Mouse (Mus musculus) CH12.LX (cell line): Measurements from ENCODE around the gene Opn4. TPM values are rescaled to one million over a fixed set of nuclear protein-coding genes. Genes with fewer than 3 reads are reported as not detected.

Experiments used
- DNase-seq: peaks from one replicate; pipeline ENCODE4 v3.0.0-alpha.2; 2013; ENCODE audit errors: extremely low read depth
- H3K27ac ChIP-seq: 2 replicates; pipeline ENCODE4 v1.5.1; 2012; ENCODE audit warnings: low read depth, mild to moderate bottlenecking, control low read depth, moderate library complexity; ENCODE audit not compliant: insufficient read depth
- H3K27me3 ChIP-seq: replicated peaks from 2 replicates; pipeline ENCODE3; 2012; ENCODE audit warnings: inconsistent platforms
- H3K36me3 ChIP-seq, 2 experiments: replicated peaks in 1 of 2; 2 replicates each; pipeline versions ENCODE3 to v1.6.1; 2012; ENCODE audit warnings: inconsistent platforms in 1 of 2, low read length in 1 of 2, mild to moderate bottlenecking in 1 of 2, mixed read lengths in 1 of 2, moderate library complexity in 1 of 2; ENCODE audit not compliant: control insufficient read depth in 1 of 2, insufficient read depth in 1 of 2
- H3K4me1 ChIP-seq, 2 experiments: 2 replicates each; pipeline ENCODE4 v1.6.1; 2012; ENCODE audit warnings: inconsistent platforms in 1 of 2, moderate library complexity in 1 of 2; ENCODE audit not compliant: insufficient read depth in 2 of 2, control insufficient read depth in 1 of 2
- H3K4me2 ChIP-seq: 2 replicates; pipeline ENCODE4 v1.6.1; 2012; ENCODE audit warnings: low read depth, mild to moderate bottlenecking, control low read depth; ENCODE audit not compliant: poor library complexity, insufficient read depth, severe bottlenecking
- H3K4me3 ChIP-seq, 3 experiments: fragments of 150-350 bp in 1 of 3; sonication (generic) in 1 of 3; replicated peaks in 1 of 3; 2 replicates each; pipeline versions ENCODE3 to v1.5.1; 2011 to 2012; ENCODE audit warnings: low read depth in 2 of 3, low read length in 2 of 3, mild to moderate bottlenecking in 2 of 3, moderate library complexity in 2 of 3, control low read depth in 1 of 3, improper control_type of control experiment in 1 of 3, inconsistent platforms in 1 of 3, mixed read lengths in 1 of 3; ENCODE audit not compliant: poor library complexity in 1 of 3
- H3K79me2 ChIP-seq: replicated peaks from 2 replicates; pipeline ENCODE4 v1.6.1; 2012; ENCODE audit warnings: mild to moderate bottlenecking, moderate library complexity; ENCODE audit not compliant: control insufficient read depth, poor library complexity, insufficient read depth, severe bottlenecking; ENCODE audit errors: extremely low read depth
- H3K9ac ChIP-seq: 2 replicates; pipeline ENCODE4 v1.6.1; 2012; ENCODE audit warnings: low read depth, mild to moderate bottlenecking, control low read depth, moderate library complexity; ENCODE audit not compliant: insufficient read depth
- H3K9me3 ChIP-seq: replicated peaks from 2 replicates; pipeline ENCODE3; 2012; ENCODE audit warnings: low read length, inconsistent platforms, mixed read lengths
- CHD1 ChIP-seq: IDR thresholded peaks from 2 replicates; pipeline ENCODE4 v1.6.1; 2012; ENCODE audit warnings: low read depth, low read length, improper control_type of control experiment, inconsistent platforms
- CTCF ChIP-seq, 2 experiments: IDR thresholded peaks in 1 of 2; conservative IDR thresholded peaks in 1 of 2; 2 replicates each; pipeline ENCODE4 v1.5.1; 2011 to 2012; ENCODE audit warnings: low read depth in 2 of 2, low read length in 2 of 2, improper control_type of control experiment in 1 of 2, inconsistent platforms in 1 of 2, mild to moderate bottlenecking in 1 of 2, moderate library complexity in 1 of 2
- ELF1 ChIP-seq: IDR thresholded peaks from 2 replicates; pipeline ENCODE4 v1.6.1; 2014; ENCODE audit warnings: low read depth, mild to moderate bottlenecking, inconsistent platforms, low read length, improper control_type of control experiment
- EP300 ChIP-seq: IDR thresholded peaks from 2 replicates; pipeline ENCODE4 v1.6.1; 2011; ENCODE audit warnings: low read length, improper control_type of control experiment
- GABPA ChIP-seq: IDR thresholded peaks from 2 replicates; pipeline ENCODE4 v1.6.1; 2012; ENCODE audit warnings: low read depth, low read length, improper control_type of control experiment, inconsistent platforms; ENCODE audit not compliant: insufficient replicate concordance
- HCFC1 ChIP-seq: IDR thresholded peaks from 2 replicates; pipeline ENCODE4 v1.6.1; 2012; ENCODE audit warnings: low read depth, mild to moderate bottlenecking, inconsistent platforms, low read length, improper control_type of control experiment
- IRF4 ChIP-seq: IDR thresholded peaks from 2 replicates; pipeline ENCODE4 v1.6.1; 2014; ENCODE audit warnings: low read depth, mild to moderate bottlenecking, inconsistent platforms, low read length, improper control_type of control experiment
- KAT2A ChIP-seq: IDR thresholded peaks from 2 replicates; pipeline ENCODE4 v1.6.1; 2012; ENCODE audit warnings: low read length, improper control_type of control experiment, inconsistent platforms; ENCODE audit not compliant: insufficient replicate concordance
- MAFK ChIP-seq: IDR thresholded peaks from 2 replicates; pipeline ENCODE4 v1.6.1; 2011; ENCODE audit warnings: low read length, improper control_type of control experiment; ENCODE audit not compliant: insufficient replicate concordance
- MAX ChIP-seq: IDR thresholded peaks from 2 replicates; pipeline ENCODE4 v1.6.1; 2011; ENCODE audit warnings: low read length, improper control_type of control experiment
- MEF2A ChIP-seq: IDR thresholded peaks from 2 replicates; pipeline ENCODE4 v1.6.1; 2014; ENCODE audit warnings: low read depth, mild to moderate bottlenecking, inconsistent platforms, low read length, improper control_type of control experiment, borderline replicate concordance
- NRF1 ChIP-seq: IDR thresholded peaks from 2 replicates; pipeline ENCODE4 v1.6.1; 2014; ENCODE audit warnings: low read depth, mild to moderate bottlenecking, inconsistent platforms, low read length, improper control_type of control experiment, moderate library complexity
- SIN3A ChIP-seq: IDR thresholded peaks from 2 replicates; pipeline ENCODE4 v1.6.1; 2012; ENCODE audit warnings: low read length, improper control_type of control experiment, inconsistent platforms
- TCF12 ChIP-seq: IDR thresholded peaks from 2 replicates; pipeline ENCODE4 v1.6.1; 2014; ENCODE audit warnings: low read depth, mild to moderate bottlenecking, inconsistent platforms, low read length, improper control_type of control experiment
- UBTF ChIP-seq: IDR thresholded peaks from 2 replicates; pipeline ENCODE4 v1.6.1; 2012; ENCODE audit warnings: low read depth, mild to moderate bottlenecking, inconsistent platforms, low read length, improper control_type of control experiment, moderate library complexity
- ZC3H11A ChIP-seq: IDR thresholded peaks from 2 replicates; pipeline ENCODE4 v1.6.1; 2012; ENCODE audit warnings: low read depth, mild to moderate bottlenecking, inconsistent platforms, low read length, improper control_type of control experiment
- ZMIZ1 ChIP-seq: IDR thresholded peaks from 2 replicates; pipeline ENCODE4 v1.6.1; 2012; ENCODE audit warnings: low read depth, mild to moderate bottlenecking, inconsistent platforms, low read length, improper control_type of control experiment
- ZNF384 ChIP-seq: IDR thresholded peaks from 2 replicates; pipeline ENCODE4 v1.6.1; 2012; ENCODE audit warnings: low read depth, low read length, improper control_type of control experiment, inconsistent platforms
- dilution Hi-C: fragments of 300-500 bp; cut with MboI; formaldehyde crosslinking; loops from 2 replicates; pipeline ENCODE4 v1.14.3; 2020; ENCODE audit warnings: low sequenced_read_pairs; ENCODE audit not compliant: extremely low pct_unique_long_range_greater_than_20kb, extremely low pct_ligation_motif_present
- in situ Hi-C: fragments of 300-500 bp; cut with MboI; formaldehyde crosslinking; loops from 3 replicates; pipeline ENCODE4 v1.14.3; 2019; ENCODE audit warnings: low sequenced_read_pairs, low pct_ligation_motif_present, low pct_unique_long_range_greater_than_20kb, mixed read lengths
- polyA plus RNA-seq: library from polyadenylated mRNA; unstranded; fragments of >175 nt; gene quantifications from 2 replicates; pipeline ENCODE4 v1.2.1, GENCODE M21; 2012; ENCODE audit warnings: low read depth; ENCODE audit not compliant: insufficient read length
- total RNA-seq, 2 experiments: library from RNA; depleted of rRNA; stranded (reverse); fragments of 300-350 nt in 1 of 2; fragments of >200 nt in 1 of 2; gene quantifications; 2 replicates each; pipeline ENCODE4 v1.2.3; 2012 to 2014

The Opn4 gene
- total and polyA plus RNA-seq, 3 experiments, result not detected

DNA sequence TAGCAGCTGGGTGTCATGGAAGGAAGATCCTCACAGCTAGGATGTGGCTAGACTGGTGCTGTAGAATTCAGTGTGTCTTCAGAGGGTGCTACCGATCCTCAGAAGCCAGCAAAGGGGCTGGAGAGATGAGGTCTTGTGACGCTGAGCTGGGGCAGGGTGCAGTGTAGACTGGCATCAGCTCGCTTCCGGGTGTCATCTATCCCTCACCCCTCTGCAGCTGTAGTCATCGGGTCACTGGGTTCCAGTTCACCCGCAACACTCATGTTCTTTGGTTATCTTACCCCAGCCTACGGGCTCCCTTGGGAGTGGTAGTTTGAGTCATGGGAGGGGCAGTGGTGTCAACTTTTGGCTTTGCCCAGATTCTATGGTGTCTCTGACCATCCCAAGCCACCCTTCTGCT lies 2.0 kb upstream of the Opn4 start:
- TF ChIP-seq ZC3H11A, result no peak
- no peak for TF ChIP-seq CHD1
- TF ChIP-seq GABPA, result no peak
- TF ChIP-seq HCFC1, result no peak
- no peak for TF ChIP-seq IRF4
- TF ChIP-seq NRF1, result no peak
- TF ChIP-seq MEF2A, result no peak
- TF ChIP-seq, all 38 proteins: peak for 0
- in situ Hi-C loops, result no loop called here
- no peak overlapping the region for H3K9ac ChIP-seq
- H3K27me3 ChIP-seq, result peaks cover 8% of the 10 kb centered on the region
- dilution Hi-C loops, result loop anchor here (25.0 kb wide), 1 partner anchor 160 kb away; no protein-coding TSS in a partner anchor
- H3K36me3 ChIP-seq, result no peaks in the 10 kb centered on the region
- H3K4me3 ChIP-seq, result no peak overlapping the region
- no peaks in the 10 kb centered on the region for H3K9me3 ChIP-seq
- DNase-seq, result peak; percentile 23
- H3K79me2 ChIP-seq, result no peaks in the 10 kb centered on the region
- H3K27ac ChIP-seq, result no peak overlapping the region
- peaks cover 4 to 13% of the 10 kb centered on the region in 2 experiments for H3K4me1 ChIP-seq
- no peak overlapping the region for H3K4me2 ChIP-seq

DNA sequence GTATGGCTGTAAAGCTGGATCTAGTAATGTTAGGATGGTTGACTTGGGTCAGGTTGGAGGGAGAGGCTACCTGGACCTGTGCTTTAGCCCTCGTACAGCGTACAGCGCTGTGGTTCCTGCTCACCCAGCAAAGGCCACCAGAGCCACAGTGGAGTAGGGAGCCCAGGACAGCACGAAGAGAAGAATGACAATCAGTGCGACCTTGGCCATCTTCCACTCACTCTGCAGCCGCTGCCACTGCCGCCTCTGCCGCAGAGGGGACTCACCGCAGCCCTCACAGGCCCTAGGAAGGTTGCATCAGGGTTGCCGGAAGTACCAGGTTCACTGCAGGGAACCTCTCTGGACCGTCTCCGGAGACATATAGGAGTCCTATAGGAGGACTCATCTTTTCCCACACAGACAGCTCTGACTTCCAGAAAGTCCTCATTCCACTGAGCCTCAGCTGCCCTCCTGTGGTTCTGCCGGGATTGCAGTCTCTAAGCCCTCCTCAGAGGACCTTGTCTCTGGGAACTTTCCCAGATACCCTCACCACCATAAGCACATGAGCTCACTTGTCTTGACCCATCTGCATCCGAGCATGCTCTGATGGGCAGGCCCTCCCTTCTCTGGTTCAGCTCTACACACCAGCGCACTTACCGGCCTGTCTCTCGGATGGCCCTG lies 4.2 kb downstream of the Opn4 start:
- H3K9me3 ChIP-seq, result peaks cover 3% of the 10 kb centered on the region
- H3K27ac ChIP-seq, result no peak overlapping the region
- H3K4me1 ChIP-seq, result no peaks in the 10 kb centered on the region
- peak in 1 of 2 experiments; percentile 1; a peak in 1 of 4 replicates for TF ChIP-seq CTCF (conservative IDR thresholded peaks at IDR 0.05 in 1 of 2, IDR thresholded peaks at IDR 0.05 in 1 of 2; ENCODE audit: low read depth in 2 of 2, low read length in 2 of 2)
- TF ChIP-seq MAX, result no peak
- no peak for TF ChIP-seq ZC3H11A
- TF ChIP-seq EP300, result no peak
- H3K27me3 ChIP-seq, result peaks cover 24% of the 10 kb centered on the region
- H3K9ac ChIP-seq, result no peak overlapping the region
- in situ Hi-C loops, result no loop called here
- dilution Hi-C loops, result no loop called here
- no peaks in the 10 kb centered on the region for H3K36me3 ChIP-seq
- H3K4me3 ChIP-seq, result no peak overlapping the region
- no peak overlapping the region for H3K4me2 ChIP-seq
- no peak for DNase-seq
- no peaks in the 10 kb centered on the region for H3K79me2 ChIP-seq

DNA sequence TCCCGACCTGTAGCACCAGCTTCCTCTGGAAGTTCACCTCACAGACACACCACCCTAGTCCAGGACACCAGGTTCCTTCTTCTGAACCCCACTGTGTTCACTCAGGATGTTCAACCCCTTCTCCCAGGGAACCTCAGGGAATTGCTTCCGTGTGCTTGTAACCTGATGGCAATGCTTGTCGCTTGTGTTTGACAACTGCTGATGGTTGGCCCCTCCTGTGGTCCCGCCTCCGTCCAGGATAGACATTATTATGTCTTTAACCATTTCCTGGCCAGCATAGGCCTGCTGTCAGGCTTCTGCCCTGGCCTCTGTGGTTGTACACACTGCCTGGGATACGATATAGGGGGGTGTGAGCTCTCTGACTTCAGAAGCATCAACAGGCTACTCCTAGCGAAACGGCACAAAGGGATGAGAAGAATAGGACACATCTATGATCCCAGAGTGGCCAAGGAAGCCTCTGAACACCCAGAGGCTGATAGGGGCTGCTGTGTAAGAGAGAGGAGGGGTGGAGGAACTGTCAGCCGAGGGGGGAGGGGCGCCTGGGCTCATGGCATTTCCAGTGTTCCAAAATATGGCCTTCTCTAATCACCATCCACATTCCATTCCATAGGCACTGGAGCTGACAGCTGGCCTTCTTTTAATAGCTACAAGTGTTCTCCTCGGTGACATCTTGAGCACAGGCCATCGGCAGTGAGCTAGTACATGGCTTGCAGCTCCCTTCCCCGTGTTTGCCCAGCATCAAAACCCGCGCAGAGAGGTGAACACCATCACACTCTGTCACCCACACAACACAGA lies 8.0 kb downstream of the Opn4 start:
- H3K27me3 ChIP-seq, result peaks cover 19% of the 10 kb centered on the region
- H3K4me1 ChIP-seq, result peaks cover 0 to 2% of the 10 kb centered on the region in 2 experiments; a peak in 1 of 4 replicates
- no peak for DNase-seq
- H3K4me3 ChIP-seq, result no peak overlapping the region
- no peaks in the 10 kb centered on the region for H3K36me3 ChIP-seq
- dilution Hi-C loops (no loop called here), in situ Hi-C loops (no loop called here)
- H3K9me3 ChIP-seq, result peaks cover 6% of the 10 kb centered on the region
- TF ChIP-seq ELF1, result no peak
- TF ChIP-seq TCF12, result no peak
- no peak for TF ChIP-seq ZC3H11A
- TF ChIP-seq ZMIZ1, result no peak
- TF ChIP-seq MAFK, result no peak
- TF ChIP-seq ZNF384, result no peak
- no peak for TF ChIP-seq KAT2A
- no peak for TF ChIP-seq UBTF
- TF ChIP-seq SIN3A, result no peak
- H3K79me2 ChIP-seq, result no peaks in the 10 kb centered on the region
- H3K9ac ChIP-seq, result no peak overlapping the region
- no peak overlapping the region for H3K27ac ChIP-seq
- H3K4me2 ChIP-seq, result no peak overlapping the region
